Mouse (Mus musculus) forebrain, embryonic 11.5 days (tissue): ENCODE measurements at regions not wholly inside any gene's neighbourhood (a gene's known extent, or its start where the extent isn't known, plus 50 kb on each side); places are given as distances from the start of the nearest gene placed in this dataset.
A peak's percentile ranks its signal among the peaks of the same experiment; 100 is the strongest.
"Not testable (repeated sequence)": the region's sequence is repeated elsewhere in the genome, so short reads cannot be mapped to it uniquely, and the experiment has no call there.

Experiments
- ATAC-seq: fragments of 200-750 bp; cut with Nextera tagmentation; replicated peaks from 2 replicates; pipeline ENCODE4 v1.8.0; 2017; ENCODE audit warnings: moderate TSS enrichment; ENCODE audit not compliant: low FRiP score
- DNase-seq: peaks from one replicate; pipeline ENCODE4 v3.0.0-alpha.2; 2017; ENCODE audit warnings: low spot score
- H3K27ac ChIP-seq: fragments of 300-500 bp; sonication (generic); 2 replicates; pipeline ENCODE4 v1.5.1; 2014; ENCODE audit warnings: low read depth, low read length
- H3K27me3 ChIP-seq: fragments of 300-500 bp; sonication (generic); 2 replicates; pipeline ENCODE4 v1.6.1; 2014; ENCODE audit warnings: mild to moderate bottlenecking, low read length, mixed read lengths; ENCODE audit not compliant: control insufficient read depth, insufficient read depth
- H3K36me3 ChIP-seq: fragments of 300-500 bp; sonication (generic); 2 replicates; pipeline ENCODE4 v1.6.1; 2014; ENCODE audit warnings: mild to moderate bottlenecking, low read length, moderate library complexity, mixed read lengths; ENCODE audit not compliant: control insufficient read depth, insufficient read depth
- H3K4me1 ChIP-seq: fragments of 300-500 bp; sonication (generic); replicated peaks from 2 replicates; pipeline ENCODE4 v1.6.1; 2014; ENCODE audit warnings: low read length, mixed read lengths; ENCODE audit not compliant: control insufficient read depth, insufficient read depth
- H3K4me2 ChIP-seq: fragments of 300-500 bp; sonication (generic); 2 replicates; pipeline ENCODE4 v1.6.1; 2014; ENCODE audit warnings: low read depth, mild to moderate bottlenecking, low read length, moderate library complexity, mixed read lengths; ENCODE audit not compliant: severe bottlenecking
- H3K4me3 ChIP-seq: fragments of 300-500 bp; sonication (generic); 2 replicates; pipeline ENCODE4 v1.5.1; 2014; ENCODE audit warnings: low read depth, low read length
- H3K9ac ChIP-seq: fragments of 300-500 bp; sonication (generic); 2 replicates; pipeline ENCODE4 v1.6.1; 2014; ENCODE audit warnings: low read length
- H3K9me3 ChIP-seq: fragments of 300-500 bp; sonication (generic); 2 replicates; pipeline ENCODE4 v1.6.1; 2016; ENCODE audit warnings: low read length, mixed read lengths; ENCODE audit not compliant: control insufficient read depth
- WGBS: fragments of 180-500 bp; shearing (Covaris S2); extraction: QIAGEN DNeasy Blood & Tissue Kit; methylation state at CpG from one replicate; pipeline ENCODE4 v1.1.7; 2014; 5-methylcytosine and 5-hydroxymethylcytosine counted together

GRCm38 (mm10) chr12:112301411-112301891 lies 155.4 kb downstream of the Kif26a start:
- no peak for DNase-seq
- H3K27me3 ChIP-seq: peaks cover 3% of the 10 kb centered on the region; the same call in 1 of the 2 replicates
- H3K27ac ChIP-seq: no peak overlapping the region
- H3K9me3 ChIP-seq: no peaks in the 10 kb centered on the region
- WGBS: 13% methylated on average over 13 of the region's 13 CpGs
- H3K4me1 ChIP-seq: 0 out of 2 replicates have a peak, but pooled peaks cover 9% of the 10 kb centered on the region
- H3K4me2 ChIP-seq: 0 out of 2 replicates have a peak overlapping the region, but pooled peaks have one; percentile 3
- no peak; the same call in 1 of the 2 replicates for ATAC-seq
- H3K4me3 ChIP-seq: no peak overlapping the region
- no peaks in the 10 kb centered on the region for H3K36me3 ChIP-seq
- no peak overlapping the region for H3K9ac ChIP-seq

GRCm38 (mm10) chr12:112301929-112302328 lies 155.9 kb downstream of the Kif26a start:
- Histone ChIP-seq H3K9me3 (no peaks in the 10 kb centered on the region), H3K9ac (no peak overlapping the region), H3K27me3 (peaks cover 3% of the 10 kb centered on the region; the same call in 1 of the 2 replicates), H3K36me3 (no peaks in the 10 kb centered on the region), H3K4me2 (0 out of 2 replicates have a peak overlapping the region, but pooled peaks have one; percentile 3), H3K4me3 (no peak overlapping the region), H3K4me1 (0 out of 2 replicates have a peak, but pooled peaks cover 9% of the 10 kb centered on the region), H3K27ac (no peak overlapping the region)
- DNase-seq: no peak
- no peak; the same call in 1 of the 2 replicates for ATAC-seq
- 15% methylated on average over 8 of the region's 8 CpGs for WGBS

DNA sequence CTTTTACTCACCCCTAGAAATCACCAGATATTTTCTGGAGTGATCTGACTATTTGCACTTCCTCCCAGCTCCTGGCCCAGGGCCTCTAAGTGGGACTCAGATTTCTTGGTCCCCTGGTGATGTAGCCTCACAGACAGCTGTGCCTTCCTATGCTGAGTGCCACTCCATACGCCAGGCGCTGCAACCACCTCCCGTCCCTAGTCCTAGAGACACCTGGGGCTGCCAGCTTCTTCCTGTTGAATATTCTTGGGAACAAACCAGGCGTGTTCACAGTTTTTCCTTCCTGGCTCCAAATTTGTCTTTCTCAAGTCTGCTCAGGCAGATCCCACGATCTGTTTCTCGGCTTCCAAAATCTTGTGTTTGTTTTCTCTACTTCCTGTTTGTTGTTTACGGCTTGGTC lies 160.2 kb downstream of the Kif26a start:
- no peak overlapping the region for H3K4me3 ChIP-seq
- H3K9me3 ChIP-seq: no peaks in the 10 kb centered on the region
- peaks cover 11% of the 10 kb centered on the region; the same call in 1 of the 2 replicates for H3K4me1 ChIP-seq
- no peak overlapping the region for H3K9ac ChIP-seq
- H3K27ac ChIP-seq: no peak overlapping the region
- no peak for DNase-seq
- H3K27me3 ChIP-seq: peaks cover 3% of the 10 kb centered on the region; the same call in 1 of the 2 replicates
- WGBS: 79% methylated on average over 7 of the region's 7 CpGs
- H3K4me2 ChIP-seq: no peak overlapping the region
- no peaks in the 10 kb centered on the region for H3K36me3 ChIP-seq
- no peak for ATAC-seq

DNA sequence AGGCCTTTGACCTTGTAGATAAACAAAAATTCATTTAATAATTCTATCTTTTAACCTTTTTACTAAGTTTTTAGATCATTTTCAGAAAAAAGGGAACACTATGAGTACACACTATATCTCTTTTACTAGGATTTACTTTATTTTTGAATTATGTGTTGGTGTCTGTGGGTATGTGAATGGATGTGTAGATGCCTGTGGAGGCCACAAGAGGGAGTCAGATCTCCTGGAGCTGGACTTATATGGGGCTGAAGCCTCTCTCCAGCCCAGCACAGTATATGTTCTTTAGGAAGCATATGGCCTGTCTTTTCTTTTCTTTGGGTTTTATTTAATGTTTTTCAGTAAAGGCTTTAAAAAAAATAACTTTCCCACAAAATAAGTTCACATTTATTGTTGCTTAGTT lies 162.0 kb downstream of the Kif26a start:
- H3K36me3 ChIP-seq: no peaks in the 10 kb centered on the region
- H3K4me3 ChIP-seq: no peak overlapping the region
- ATAC-seq (no peak), DNase-seq (no peak)
- H3K4me2 ChIP-seq: no peak overlapping the region
- H3K27me3 ChIP-seq: no peaks in the 10 kb centered on the region
- no peak overlapping the region for H3K27ac ChIP-seq
- peaks cover 4% of the 10 kb centered on the region; the same call in 1 of the 2 replicates for H3K4me1 ChIP-seq
- H3K9ac ChIP-seq: no peak overlapping the region
- no peaks in the 10 kb centered on the region for H3K9me3 ChIP-seq

GRCm38 (mm10) chr12:112309096-112309495 lies 163.1 kb downstream of the Kif26a start:
- H3K4me1 ChIP-seq, H3K9me3 ChIP-seq, H3K4me2 ChIP-seq, H3K27me3 ChIP-seq, DNase-seq, H3K9ac ChIP-seq, H3K4me3 ChIP-seq, H3K27ac ChIP-seq, H3K36me3 ChIP-seq, ATAC-seq: not testable (repeated sequence)
- WGBS: 96% methylated on average over 13 of the region's 13 CpGs

DNA sequence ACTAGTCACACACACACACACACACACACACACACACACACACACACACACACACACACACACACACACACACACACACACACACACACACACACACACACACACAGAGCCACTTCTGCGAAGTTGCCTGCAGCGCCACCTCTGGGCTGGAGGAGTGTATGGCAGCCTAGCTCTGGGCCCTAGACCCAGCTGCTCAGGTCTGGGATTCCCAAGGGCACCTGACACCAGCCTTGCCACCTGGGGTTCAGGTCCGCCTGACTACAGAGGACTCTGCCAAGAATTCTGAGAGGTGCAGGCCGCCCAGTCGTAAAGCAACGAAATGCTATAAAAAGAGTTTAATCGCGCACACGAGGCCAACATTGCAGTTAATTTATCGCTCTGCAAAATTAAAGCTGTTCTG lies 163.8 kb downstream of the Kif26a start:
- DNase-seq: no peak
- no peak overlapping the region for H3K9ac ChIP-seq

DNA sequence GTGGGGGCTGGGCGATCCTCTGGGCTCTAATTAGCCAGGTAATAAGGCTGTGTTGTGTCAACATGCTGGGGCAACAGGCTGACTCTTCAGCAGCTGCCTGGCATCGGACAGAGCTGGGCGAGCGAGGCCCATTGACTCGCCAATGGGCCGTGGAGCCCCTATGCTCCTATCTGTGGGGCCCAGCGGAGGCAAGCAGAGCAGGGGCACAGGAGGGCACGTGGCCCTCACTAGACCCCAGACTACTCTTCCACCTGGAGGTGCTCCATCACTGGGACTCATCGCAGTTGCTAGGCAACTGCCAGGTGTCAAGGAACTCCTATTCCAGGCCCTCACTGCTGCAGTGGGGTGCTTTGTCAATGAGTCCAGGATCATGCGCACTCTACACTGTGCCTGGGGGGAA lies 164.7 kb downstream of the Kif26a start:
- no peak overlapping the region for H3K4me2 ChIP-seq
- no peak overlapping the region for H3K4me3 ChIP-seq
- no peaks in the 10 kb centered on the region for H3K9me3 ChIP-seq
- peak; percentile 56; the same call in 1 of the 2 replicates for ATAC-seq
- no peaks in the 10 kb centered on the region for H3K27me3 ChIP-seq
- no peaks in the 10 kb centered on the region for H3K36me3 ChIP-seq
- H3K9ac ChIP-seq: no peak overlapping the region
- 78% methylated on average over 10 of the region's 10 CpGs for WGBS
- H3K4me1 ChIP-seq: peaks cover 4% of the 10 kb centered on the region; the same call in 1 of the 2 replicates
- no peak for DNase-seq
- no peak overlapping the region for H3K27ac ChIP-seq

More for the DNA sequence above, 163.8 kb downstream of the Kif26a start:
- peaks cover 4% of the 10 kb centered on the region; the same call in 1 of the 2 replicates for H3K4me1 ChIP-seq
- ATAC-seq: no peak
- WGBS: 91% methylated on average over 10 of the region's 10 CpGs
- no peak overlapping the region for H3K4me2 ChIP-seq
- H3K9me3 ChIP-seq: no peaks in the 10 kb centered on the region
- no peak overlapping the region for H3K27ac ChIP-seq
- H3K4me3 ChIP-seq: no peak overlapping the region
- H3K36me3 ChIP-seq: no peaks in the 10 kb centered on the region
- H3K27me3 ChIP-seq: no peaks in the 10 kb centered on the region

GRCm38 (mm10) chr12:112314781-112315180 lies 168.8 kb downstream of the Kif26a start:
- Histone ChIP-seq H3K27ac (no peak overlapping the region), H3K9me3 (no peaks in the 10 kb centered on the region), H3K9ac (no peak overlapping the region), H3K4me3 (no peak overlapping the region), H3K4me1 (peaks cover 4% of the 10 kb centered on the region; the same call in 1 of the 2 replicates), H3K27me3 (no peaks in the 10 kb centered on the region), H3K4me2 (no peak overlapping the region), H3K36me3 (no peaks in the 10 kb centered on the region)
- 89% methylated on average over 5 of the region's 5 CpGs for WGBS
- ATAC-seq: no peak
- DNase-seq: no peak

DNA sequence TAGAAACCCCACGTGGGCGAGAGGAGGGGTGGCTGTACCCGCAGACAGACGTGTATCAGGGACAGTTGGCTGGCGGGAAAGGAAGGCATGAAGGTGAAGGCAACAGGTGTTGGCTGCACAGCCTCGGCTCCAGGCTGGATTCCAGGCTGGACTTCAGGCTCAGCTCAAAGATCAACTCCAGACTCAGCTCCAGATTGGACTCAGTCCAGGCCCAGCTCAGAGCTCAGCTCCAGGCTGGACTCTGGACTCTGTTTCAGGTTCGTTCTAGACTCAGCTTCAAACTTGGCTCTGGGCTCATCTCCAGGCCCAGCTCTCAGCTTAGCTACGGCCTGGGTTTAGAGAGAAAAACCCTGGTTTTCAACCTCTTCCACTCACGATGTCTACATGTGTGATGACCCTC lies 171.2 kb downstream of the Kif26a start:
- DNase-seq (no peak), ATAC-seq (no peak)
- WGBS: 88% methylated on average over 9 of the region's 9 CpGs
- Histone ChIP-seq H3K27me3 (no peaks in the 10 kb centered on the region), H3K4me1 (no peaks in the 10 kb centered on the region), H3K9ac (no peak overlapping the region), H3K4me2 (no peak overlapping the region), H3K27ac (no peak overlapping the region), H3K36me3 (no peaks in the 10 kb centered on the region), H3K4me3 (no peak overlapping the region), H3K9me3 (no peaks in the 10 kb centered on the region)
